Mouse (Mus musculus) C2C12 (cell line): Measurements from ENCODE around the gene Ift122.

ENCODE experiments used
- CEBPB ChIP-seq: IDR thresholded peaks from one replicate; pipeline ENCODE4 v1.6.1; 2011; ENCODE audit warnings: low read depth, mild to moderate bottlenecking, control low read depth, moderate library complexity
- CTCF ChIP-seq: IDR thresholded peaks from one replicate; pipeline ENCODE4 v1.5.1; 2011; ENCODE audit not compliant: control insufficient read depth, insufficient read depth, insufficient read length
- MYOD1 ChIP-seq: IDR thresholded peaks from one replicate; pipeline ENCODE4 v1.6.1; 2011; ENCODE audit warnings: low read depth; ENCODE audit not compliant: control insufficient read depth, insufficient read length
- MYOG ChIP-seq: IDR thresholded peaks from one replicate; pipeline ENCODE4 v1.6.1; 2011; ENCODE audit not compliant: control insufficient read depth, insufficient read length; ENCODE audit errors: extremely low read depth

DNA sequence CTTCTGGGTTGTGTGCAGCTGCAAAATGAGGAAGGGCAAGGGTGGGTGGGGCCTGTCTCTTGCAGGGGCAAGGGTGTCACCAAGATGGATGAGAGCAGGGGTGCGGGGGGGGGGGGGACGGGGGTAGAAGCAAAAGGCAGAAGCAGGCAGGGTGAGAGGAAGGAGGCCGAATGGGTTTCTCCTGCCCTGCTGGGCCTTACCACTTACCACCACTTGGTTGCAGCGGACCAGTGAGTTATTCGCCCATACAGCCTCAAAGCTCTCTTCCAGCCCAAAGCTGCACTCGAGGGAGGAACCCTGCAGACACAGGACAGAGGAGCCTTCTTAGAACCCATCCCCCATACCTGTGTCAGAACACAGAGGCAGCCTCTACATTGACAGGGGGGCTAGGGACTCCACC is 116.7 kb downstream of the Ift122 start:
- TF ChIP-seq CTCF (no peak), CEBPB (no peak), MYOD1 (no peak), MYOG (no peak)
